Mouse (Mus musculus) heart, adult 18-20 months (tissue): ENCODE measurements around the gene Trim54. TPM values are rescaled to one million over a fixed set of nuclear protein-coding genes. Genes with fewer than 3 reads are reported as not detected.

Experiments
- DNase-seq, 2 experiments: peaks; one replicate each; pipeline ENCODE4 v3.0.0; 2021 to 2022; ENCODE audit warnings: mixed read lengths in 1 of 2
- total RNA-seq, 2 experiments: library from RNA; stranded (reverse); gene quantifications; 2 replicates each; pipeline ENCODE4 v1.2.3; 2021

Gene Trim54
- total RNA-seq, 2 experiments from 2014 or later: 344 to 355 TPM

GRCm38 (mm10) chr5:31105814-31106335 lies 10.6 kb upstream of the Trim54 start, which contains the start of gene Dnajc5g:
Dnajc5g (plus strand) TSS chr5:31106285.
- DNase-seq: no peak

- DNase-seq: no peak
Measured at GRCm38 (mm10) chr5:31108000-31108490, 8.5 kb upstream of the Trim54 start, which contains the start of gene Slc30a3. Slc30a3 (minus strand) TSS chr5:31108237.

- DNase-seq: no peak
Measured at GRCm38 (mm10) chr5:31110781-31111180, 5.7 kb upstream of the Trim54 start.

- DNase-seq: no peak
Measured at GRCm38 (mm10) chr5:31116912-31117311, 400 bp downstream of the Trim54 start.

- DNase-seq: no peak
Measured at GRCm38 (mm10) chr5:31121111-31121510, 4.6 kb downstream of the Trim54 start.

- no peak for DNase-seq
Measured at GRCm38 (mm10) chr5:31123481-31123880, 7.0 kb downstream of the Trim54 start.

- DNase-seq: no peak
Measured at GRCm38 (mm10) chr5:31126050-31126449, 9.5 kb downstream of the Trim54 start.

GRCm38 (mm10) chr5:31136730-31137424 lies 20.4 kb downstream of the Trim54 start:
- DNase-seq: no peak

- no peak for DNase-seq
Measured at GRCm38 (mm10) chr5:31137658-31138057, 21.1 kb downstream of the Trim54 start.

- peak; percentile 29 to 33 for DNase-seq
Measured at GRCm38 (mm10) chr5:31138241-31138967, 21.9 kb downstream of the Trim54 start, which contains the start of gene Ucn. Ucn (minus strand) TSS chr5:31138829.

- no peak for DNase-seq
Measured at GRCm38 (mm10) chr5:31138968-31139425, 22.5 kb downstream of the Trim54 start.

- DNase-seq: peak; percentile 25 to 34
Measured at GRCm38 (mm10) chr5:31149781-31150180, 33.3 kb downstream of the Trim54 start.

- peak; percentile 56 to 61 for DNase-seq
Measured at GRCm38 (mm10) chr5:31151746-31152145, 35.2 kb downstream of the Trim54 start.

GRCm38 (mm10) chr5:31153516-31154151 lies 37.1 kb downstream of the Trim54 start:
- DNase-seq: peak in 1 of 2 experiments; percentile 63

GRCm38 (mm10) chr5:31154152-31154553 lies 37.6 kb downstream of the Trim54 start, which contains the start of gene Mpv17:
Mpv17 (minus strand) TSS chr5:31154251.
- peak; percentile 89 to 91 for DNase-seq

- DNase-seq: no peak
Measured at GRCm38 (mm10) chr5:31162462-31162861, 46.0 kb downstream of the Trim54 start.

GRCm38 (mm10) chr5:31164878-31165277 lies 48.4 kb downstream of the Trim54 start:
- no peak for DNase-seq

- DNase-seq: no peak
Measured at GRCm38 (mm10) chr5:31168630-31169029, 52.1 kb downstream of the Trim54 start.

- no peak for DNase-seq
Measured at GRCm38 (mm10) chr5:31179301-31179765, 62.8 kb downstream of the Trim54 start.

- DNase-seq: peak; percentile 96 to 98
Measured at GRCm38 (mm10) chr5:31179766-31180630, 63.5 kb downstream of the Trim54 start, which contains the start of the genes Gm29609 and Gtf3c2. Gm29609 (minus strand) TSS chr5:31179911. Gtf3c2 (minus strand) TSS chr5:31180144.
